Mouse (Mus musculus): ENCODE measurements at regions not wholly inside any gene's neighbourhood (a gene's known extent, or its start where the extent isn't known, plus 50 kb on each side); places are given as distances from the start of the nearest gene placed in this dataset.
"Not testable (repeated sequence)": the region's sequence is repeated elsewhere in the genome, so short reads cannot be mapped to it uniquely, and the experiment has no call there.

GRCm38 (mm10) chr1:83970641-83971285 is 393.2 kb downstream of the Pid1 start:
- ATAC-seq (ENCODE audit: extremely low read depth, insufficient number of reproducible peaks, low FRiP score, poor library complexity, severe bottlenecking) = no peak

GRCm38 (mm10) chr1:83964631-83965030 is 399.3 kb downstream of the Pid1 start:
- not testable (repeated sequence) for ATAC-seq (ENCODE audit: extremely low read depth, insufficient number of reproducible peaks, low FRiP score, poor library complexity, severe bottlenecking)

- ATAC-seq (ENCODE audit: extremely low read depth, insufficient number of reproducible peaks, low FRiP score, poor library complexity, severe bottlenecking) = no peak
These were observed 402.2 kb downstream of the Pid1 start for GRCm38 (mm10) chr1:83961761-83962160.

- ATAC-seq (ENCODE audit: extremely low read depth, insufficient number of reproducible peaks, low FRiP score, poor library complexity, severe bottlenecking) = no peak
These were observed 404.2 kb downstream of the Pid1 start for GRCm38 (mm10) chr1:83959756-83960155.

GRCm38 (mm10) chr1:83922900-83923299 is 441.1 kb downstream of the Pid1 start:
- no peak for ATAC-seq (ENCODE audit: extremely low read depth, insufficient number of reproducible peaks, low FRiP score, poor library complexity, severe bottlenecking)

GRCm38 (mm10) chr1:83915454-83915853 is 448.5 kb downstream of the Pid1 start:
- no peak for ATAC-seq (ENCODE audit: extremely low read depth, insufficient number of reproducible peaks, low FRiP score, poor library complexity, severe bottlenecking)

- no peak for ATAC-seq (ENCODE audit: extremely low read depth, insufficient number of reproducible peaks, low FRiP score, poor library complexity, severe bottlenecking)
These were observed 456.6 kb downstream of the Pid1 start for GRCm38 (mm10) chr1:83907347-83907746.

GRCm38 (mm10) chr1:83906906-83907305 is 457.1 kb downstream of the Pid1 start:
- ATAC-seq (ENCODE audit: extremely low read depth, insufficient number of reproducible peaks, low FRiP score, poor library complexity, severe bottlenecking) = no peak

- ATAC-seq (ENCODE audit: extremely low read depth, insufficient number of reproducible peaks, low FRiP score, poor library complexity, severe bottlenecking) = no peak
These were observed 463.8 kb downstream of the Pid1 start for GRCm38 (mm10) chr1:83900135-83900534.

- ATAC-seq (ENCODE audit: extremely low read depth, insufficient number of reproducible peaks, low FRiP score, poor library complexity, severe bottlenecking) = no peak
These were observed 467.3 kb downstream of the Pid1 start for GRCm38 (mm10) chr1:83896650-83897049.

GRCm38 (mm10) chr1:83879109-83879399 is 471.1 kb upstream of the Sphkap start:
- ATAC-seq (ENCODE audit: extremely low read depth, insufficient number of reproducible peaks, low FRiP score, poor library complexity, severe bottlenecking) = no peak

GRCm38 (mm10) chr1:83878330-83879108 is 470.5 kb upstream of the Sphkap start:
- no peak for ATAC-seq (ENCODE audit: extremely low read depth, insufficient number of reproducible peaks, low FRiP score, poor library complexity, severe bottlenecking)

GRCm38 (mm10) chr1:83870853-83871567 is 463.0 kb upstream of the Sphkap start:
- ATAC-seq (ENCODE audit: extremely low read depth, insufficient number of reproducible peaks, low FRiP score, poor library complexity, severe bottlenecking) = no peak

GRCm38 (mm10) chr1:83869046-83869445 is 461.0 kb upstream of the Sphkap start:
- no peak for ATAC-seq (ENCODE audit: extremely low read depth, insufficient number of reproducible peaks, low FRiP score, poor library complexity, severe bottlenecking)

- ATAC-seq (ENCODE audit: extremely low read depth, insufficient number of reproducible peaks, low FRiP score, poor library complexity, severe bottlenecking) = no peak
These were observed 454.5 kb upstream of the Sphkap start for GRCm38 (mm10) chr1:83862541-83862940.

GRCm38 (mm10) chr1:83862128-83862527 is 454.1 kb upstream of the Sphkap start:
- ATAC-seq (ENCODE audit: extremely low read depth, insufficient number of reproducible peaks, low FRiP score, poor library complexity, severe bottlenecking) = no peak

- ATAC-seq (ENCODE audit: extremely low read depth, insufficient number of reproducible peaks, low FRiP score, poor library complexity, severe bottlenecking) = no peak
These were observed 451.9 kb upstream of the Sphkap start for GRCm38 (mm10) chr1:83859732-83860424.

- no peak for ATAC-seq (ENCODE audit: extremely low read depth, insufficient number of reproducible peaks, low FRiP score, poor library complexity, severe bottlenecking)
These were observed 446.0 kb upstream of the Sphkap start for GRCm38 (mm10) chr1:83853996-83854395.

- no peak for ATAC-seq (ENCODE audit: extremely low read depth, insufficient number of reproducible peaks, low FRiP score, poor library complexity, severe bottlenecking)
These were observed 443.1 kb upstream of the Sphkap start for GRCm38 (mm10) chr1:83851081-83851480.

- ATAC-seq (ENCODE audit: extremely low read depth, insufficient number of reproducible peaks, low FRiP score, poor library complexity, severe bottlenecking) = no peak
These were observed 440.4 kb upstream of the Sphkap start for GRCm38 (mm10) chr1:83848414-83848813.
